Mouse (Mus musculus) midbrain, embryonic 11.5 days (tissue): ENCODE results near the gene Hnrnph1. TPM values are rescaled to one million over a fixed set of nuclear protein-coding genes. Genes with fewer than 3 reads are reported as not detected.
A peak's percentile ranks its signal among the peaks of the same experiment; 100 is the strongest.

Experiments used
- ATAC-seq: fragments of 200-750 bp; cut with Nextera tagmentation; 2 replicates; pipeline ENCODE4 v1.8.0; 2017; ENCODE audit warnings: moderate TSS enrichment, moderate library complexity; ENCODE audit not compliant: low FRiP score
- DNase-seq: peaks from one replicate; pipeline ENCODE4 v3.0.0; 2015; ENCODE audit warnings: low spot score; ENCODE audit errors: missing footprints
- H3K27ac ChIP-seq: fragments of 300-500 bp; sonication (generic); 2 replicates; pipeline ENCODE4 v1.5.1; 2014; ENCODE audit warnings: low read depth, low read length
- H3K27me3 ChIP-seq: fragments of 300-500 bp; sonication (generic); 2 replicates; pipeline ENCODE4 v1.6.1; 2014; ENCODE audit warnings: mild to moderate bottlenecking, low read length, moderate library complexity, mixed read lengths; ENCODE audit not compliant: control insufficient read depth, insufficient read depth
- H3K36me3 ChIP-seq: fragments of 300-500 bp; sonication (generic); 2 replicates; pipeline ENCODE4 v1.6.1; 2014; ENCODE audit warnings: mild to moderate bottlenecking, low read length, moderate library complexity, mixed read lengths; ENCODE audit not compliant: control insufficient read depth, insufficient read depth
- H3K4me1 ChIP-seq: fragments of 300-500 bp; sonication (generic); 2 replicates; pipeline ENCODE4 v1.6.1; 2014; ENCODE audit warnings: low read length; ENCODE audit not compliant: control insufficient read depth, insufficient read depth
- H3K4me2 ChIP-seq: fragments of 300-500 bp; sonication (generic); 2 replicates; pipeline ENCODE4 v1.6.1; 2014; ENCODE audit warnings: mild to moderate bottlenecking, moderate library complexity
- H3K4me3 ChIP-seq: fragments of 300-500 bp; sonication (generic); 2 replicates; pipeline ENCODE4 v1.5.1; 2014; ENCODE audit warnings: low read depth, low read length
- H3K9ac ChIP-seq: fragments of 300-500 bp; sonication (generic); 2 replicates; pipeline ENCODE4 v1.6.1; 2014; ENCODE audit warnings: low read length
- H3K9me3 ChIP-seq: fragments of 300-500 bp; sonication (generic); 2 replicates; pipeline ENCODE4 v1.6.1; 2016; ENCODE audit warnings: low read length; ENCODE audit not compliant: control insufficient read depth
- WGBS: fragments of 180-500 bp; shearing (Covaris S2); extraction: QIAGEN DNeasy Blood & Tissue Kit; methylation state at CpG from one replicate; pipeline ENCODE4 v1.1.7; 2014; 5-methylcytosine and 5-hydroxymethylcytosine counted together
- polyA plus RNA-seq: library from polyadenylated mRNA; unstranded; fragments of >200 nt; fragmentation: Nextera tagmentation; extraction: Ambion mirVana; gene quantifications from 2 replicates; pipeline ENCODE4 v1.2.1, GENCODE M21; 2014

Gene Hnrnph1
- polyA plus RNA-seq, 1 experiment from 2014 or later: 848 TPM

GRCm38 (mm10) chr11:50415563-50416241 lies 38.9 kb downstream of the Hnrnph1 start:
- no peak overlapping the region for H3K27ac ChIP-seq
- WGBS: 95% methylated on average over 6 of the region's 6 CpGs

GRCm38 (mm10) chr11:50417856-50418255 lies 41.1 kb downstream of the Hnrnph1 start:
- H3K36me3 ChIP-seq: peaks cover 3% of the 10 kb centered on the region; the same call in 1 of the 2 replicates
- peaks cover 5% of the 10 kb centered on the region; the same call in 1 of the 2 replicates for H3K4me1 ChIP-seq
- H3K4me2 ChIP-seq: no peak overlapping the region
- no peak overlapping the region for H3K9ac ChIP-seq
- 73% methylated on average over 2 of the region's 2 CpGs for WGBS
- no peaks in the 10 kb centered on the region for H3K9me3 ChIP-seq
- no peaks in the 10 kb centered on the region for H3K27me3 ChIP-seq
- no peak for ATAC-seq
- no peak for DNase-seq
- no peak overlapping the region for H3K27ac ChIP-seq
- H3K4me3 ChIP-seq: no peak overlapping the region

More at GRCm38 (mm10) chr11:50415563-50416241, 38.9 kb downstream of the Hnrnph1 start:
- Histone ChIP-seq H3K4me1 (no peaks in the 10 kb centered on the region), H3K9me3 (no peaks in the 10 kb centered on the region), H3K27me3 (no peaks in the 10 kb centered on the region), H3K36me3 (peaks cover 3% of the 10 kb centered on the region; the same call in 1 of the 2 replicates), H3K4me3 (no peak overlapping the region), H3K9ac (no peak overlapping the region), H3K4me2 (no peak overlapping the region)
- DNase-seq: no peak
- no peak for ATAC-seq

- Histone ChIP-seq H3K36me3 (peaks cover 3% of the 10 kb centered on the region; the same call in 1 of the 2 replicates), H3K4me2 (peak overlapping the region; percentile 65), H3K9ac (peak overlapping the region; percentile 66), H3K4me1 (peaks cover 5% of the 10 kb centered on the region; the same call in 1 of the 2 replicates), H3K27me3 (no peaks in the 10 kb centered on the region), H3K4me3 (peak overlapping the region; percentile 35), H3K9me3 (no peaks in the 10 kb centered on the region), H3K27ac (no peak overlapping the region)
- 39% methylated on average over 5 of the region's 5 CpGs for WGBS
- DNase-seq (no peak), ATAC-seq (no peak)
Observed at GRCm38 (mm10) chr11:50421461-50421860, 44.7 kb downstream of the Hnrnph1 start.

DNA sequence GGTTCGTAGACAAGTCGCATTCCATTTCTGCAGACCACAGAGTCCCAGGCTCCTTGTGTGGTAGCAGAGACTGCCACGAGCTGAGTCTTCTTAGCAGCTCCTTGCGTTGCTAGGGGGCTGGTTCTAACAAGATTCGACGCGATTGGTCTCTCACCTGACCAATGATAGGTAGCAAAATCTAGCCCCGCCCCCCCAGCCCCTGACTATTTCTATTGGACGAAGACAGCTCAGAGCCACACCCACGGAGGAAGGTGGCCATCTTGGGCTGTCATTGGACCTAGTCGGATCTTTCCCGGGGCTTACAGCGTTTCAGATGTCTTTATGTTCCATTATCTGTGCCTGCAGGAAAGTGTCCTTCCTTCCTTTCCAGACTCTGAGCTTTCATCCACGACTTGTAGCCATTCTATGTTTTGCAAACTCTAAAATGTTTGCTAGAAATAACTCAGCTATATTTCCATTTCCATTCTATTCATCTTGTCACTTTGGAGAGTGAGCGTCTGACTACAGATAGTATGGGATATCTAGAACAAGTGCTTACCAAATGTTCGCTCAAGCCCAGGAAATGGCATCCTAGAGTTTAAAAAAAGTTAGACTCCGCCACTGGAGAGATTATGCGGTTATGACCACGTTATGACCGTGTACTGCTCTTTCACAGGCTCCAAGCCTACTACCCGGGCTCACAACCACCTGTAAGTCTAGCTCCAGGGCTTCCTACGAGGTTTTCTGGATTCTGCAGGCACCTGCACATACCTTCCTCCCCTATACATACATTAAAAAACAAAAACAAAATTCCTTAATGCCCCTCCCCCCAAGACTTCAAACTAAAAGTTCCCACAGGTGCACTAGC lies 45.4 kb downstream of the Hnrnph1 start:
- Histone ChIP-seq H3K36me3 (peaks cover 3% of the 10 kb centered on the region; the same call in 1 of the 2 replicates), H3K27me3 (no peaks in the 10 kb centered on the region), H3K27ac (no peak overlapping the region), H3K4me1 (peaks cover 5% of the 10 kb centered on the region; the same call in 1 of the 2 replicates), H3K4me3 (peak overlapping the region; percentile 35), H3K9me3 (no peaks in the 10 kb centered on the region), H3K9ac (peak overlapping the region; percentile 66), H3K4me2 (peak overlapping the region; percentile 65)
- DNase-seq (peak; percentile 97), ATAC-seq (peak; percentile 97)
- WGBS: 27% methylated on average over 22 of the region's 22 CpGs

DNA sequence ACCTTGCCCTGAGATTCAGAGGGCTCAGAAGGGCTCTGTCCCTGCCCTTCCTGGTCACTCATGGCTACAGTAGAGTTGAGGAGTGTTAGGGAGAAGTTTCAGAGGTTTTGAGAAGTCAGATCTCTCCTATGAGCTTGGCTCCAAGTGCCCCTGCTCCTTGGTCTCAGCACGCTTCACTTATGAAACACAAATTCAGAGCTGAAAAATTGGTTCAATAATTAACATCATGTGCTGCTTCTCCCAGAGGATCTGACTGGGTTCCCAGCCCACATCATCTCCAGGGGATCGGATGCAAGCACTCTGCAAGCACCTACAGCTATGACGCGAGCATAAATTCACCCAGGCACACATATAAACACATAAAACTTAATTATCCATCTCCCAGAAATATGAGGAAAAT lies 49.3 kb downstream of the Hnrnph1 start:
- WGBS: 90% methylated on average over 4 of the region's 4 CpGs

DNA sequence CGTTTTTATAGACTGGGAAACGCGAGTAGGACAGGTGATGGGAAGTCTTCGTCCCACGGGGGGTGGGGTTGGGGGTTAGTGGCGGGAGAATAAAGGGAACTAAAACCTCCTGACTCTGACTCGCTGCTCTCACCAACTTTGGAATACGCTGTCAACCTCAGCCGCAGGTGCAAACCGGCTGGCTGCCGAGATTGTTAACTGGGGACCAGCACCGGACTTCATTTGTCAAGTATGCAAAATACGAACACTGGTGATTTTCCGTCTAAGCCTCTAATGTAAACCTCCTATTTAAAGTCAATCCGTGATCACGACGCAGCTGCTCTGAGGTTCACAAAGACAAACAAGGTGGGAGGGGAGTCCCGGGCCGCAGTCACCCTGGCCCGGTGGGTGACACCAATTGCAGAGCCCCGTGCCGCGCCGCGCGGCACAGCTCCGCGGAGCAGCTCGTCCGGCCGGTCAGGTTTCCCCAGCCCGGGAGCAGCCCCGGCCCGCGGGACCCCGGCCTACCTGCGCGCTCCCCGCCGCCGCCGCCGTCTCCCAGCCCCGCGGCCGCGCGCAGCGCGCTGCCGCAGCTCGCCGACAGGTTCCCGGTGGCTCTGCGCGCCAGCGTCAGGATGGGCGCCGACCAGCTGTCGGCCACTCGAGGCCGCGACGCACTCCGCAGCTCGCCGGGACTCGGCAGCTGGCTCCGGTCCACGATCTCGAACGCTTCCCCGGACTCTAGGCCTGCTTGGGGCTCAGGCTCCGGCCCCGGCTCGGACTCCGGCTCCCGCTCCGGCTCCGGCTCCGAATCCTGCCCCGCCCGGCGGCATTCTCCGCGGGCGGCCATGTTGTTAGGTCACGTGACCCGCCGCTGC lies 53.7 kb downstream of the Hnrnph1 start, which contains the start of gene Rufy1:
Gene Rufy1, minus strand, starts transcription at position 849 of the 857 bp plus-strand sequence.
- H3K4me2 ChIP-seq: peak within 1 kb of the TSS; percentile 67
- peaks cover 7% of the 10 kb centered on the region; the same call in 1 of the 2 replicates for H3K4me1 ChIP-seq
- no peaks in the 10 kb centered on the region for H3K36me3 ChIP-seq
- under 1% methylated on average over 87 of the region's 90 CpGs for WGBS
- DNase-seq (peak; percentile 98), ATAC-seq (peak; percentile 87)
- H3K9ac ChIP-seq: peak within 1 kb of the TSS; percentile 78
- H3K27me3 ChIP-seq: no peaks in the 10 kb centered on the region
- H3K4me3 ChIP-seq: peak within 1 kb of the TSS; percentile 49
- peak within 1 kb of the TSS; percentile 68 for H3K27ac ChIP-seq
- H3K9me3 ChIP-seq: no peaks in the 10 kb centered on the region

More for the DNA sequence above, 49.3 kb downstream of the Hnrnph1 start:
- DNase-seq (no peak), ATAC-seq (no peak)
- H3K4me2 ChIP-seq: no peak overlapping the region
- H3K9me3 ChIP-seq: no peaks in the 10 kb centered on the region
- no peak overlapping the region for H3K9ac ChIP-seq
- H3K4me3 ChIP-seq: no peak overlapping the region
- no peaks in the 10 kb centered on the region for H3K36me3 ChIP-seq
- H3K27ac ChIP-seq: no peak overlapping the region
- no peaks in the 10 kb centered on the region for H3K27me3 ChIP-seq
- H3K4me1 ChIP-seq: peaks cover 7% of the 10 kb centered on the region; the same call in 1 of the 2 replicates

DNA sequence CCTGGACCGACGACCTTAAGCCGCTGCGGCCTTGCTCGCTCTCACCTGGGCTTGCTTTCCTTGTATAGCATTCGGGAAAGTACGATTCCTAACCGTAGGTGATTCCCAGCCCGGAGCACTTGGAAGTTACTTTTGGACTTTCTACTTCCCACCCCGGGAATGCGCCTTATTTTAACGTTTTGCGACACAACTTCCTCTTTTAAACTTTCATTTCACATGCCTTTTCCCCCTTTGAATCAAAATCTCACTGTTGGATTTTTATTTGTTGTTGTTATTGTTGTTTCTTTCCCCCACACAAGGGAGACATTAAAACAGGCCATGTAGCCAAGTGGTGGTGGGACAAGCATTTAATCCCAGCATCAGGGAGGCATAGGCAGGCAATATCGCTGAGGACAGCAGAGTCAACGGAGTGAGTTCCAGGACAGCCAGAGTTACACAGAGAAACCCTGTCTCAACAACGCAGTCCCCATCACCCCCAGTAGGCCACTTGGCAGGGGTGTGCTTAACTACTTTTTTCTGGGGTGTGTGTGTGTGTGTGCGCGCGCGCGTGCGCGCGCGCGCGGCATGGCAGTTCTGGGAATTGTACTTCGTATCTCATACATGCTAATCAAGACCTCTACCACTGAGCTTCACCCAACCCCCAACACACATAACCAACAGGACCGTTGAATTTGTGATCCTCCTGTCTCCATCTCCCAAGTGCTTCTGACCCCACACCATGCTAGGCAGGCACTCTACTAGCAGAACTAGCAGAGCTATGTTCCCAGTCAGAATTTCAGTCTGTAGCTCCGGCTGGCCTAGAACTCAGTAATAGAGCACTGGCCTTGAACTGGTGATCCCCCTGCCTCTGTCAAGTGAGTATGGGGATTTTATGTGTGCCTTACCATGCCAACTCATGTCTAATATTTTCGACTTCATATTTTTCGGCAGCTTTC lies 54.6 kb downstream of the Hnrnph1 start:
- peak; percentile 89 for DNase-seq
- WGBS: 25% methylated on average over 32 of the region's 32 CpGs
- peak; percentile 50; the same call in 1 of the 2 replicates for ATAC-seq
- H3K4me2 ChIP-seq: peak overlapping the region; percentile 67
- peak overlapping the region; percentile 49 for H3K4me3 ChIP-seq
- H3K9me3 ChIP-seq: no peaks in the 10 kb centered on the region
- no peaks in the 10 kb centered on the region for H3K36me3 ChIP-seq
- peak overlapping the region; percentile 68 for H3K27ac ChIP-seq
- peak overlapping the region; percentile 78 for H3K9ac ChIP-seq
- peaks cover 7% of the 10 kb centered on the region; the same call in 1 of the 2 replicates for H3K4me1 ChIP-seq
- no peaks in the 10 kb centered on the region for H3K27me3 ChIP-seq

DNA sequence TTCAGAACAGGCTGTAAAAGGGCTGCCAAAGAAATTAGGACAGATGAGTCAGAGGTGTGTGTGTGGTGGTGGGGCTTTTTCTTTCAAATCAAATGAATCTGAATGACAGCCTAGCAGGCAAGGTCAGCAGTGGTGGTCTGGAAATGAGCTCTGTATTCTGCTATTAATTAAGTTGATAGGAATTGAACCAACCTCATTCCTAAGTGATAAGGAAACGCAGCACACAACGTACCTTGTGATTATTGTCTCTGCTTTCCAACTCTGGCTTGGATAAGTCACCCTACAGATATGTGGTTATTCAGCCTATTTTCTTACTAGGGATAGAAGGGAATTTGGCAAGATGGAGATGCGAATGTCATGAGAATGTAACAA lies 55.3 kb downstream of the Hnrnph1 start:
- Histone ChIP-seq H3K4me3 (no peak overlapping the region), H3K9ac (no peak overlapping the region), H3K4me2 (no peak overlapping the region), H3K27me3 (no peaks in the 10 kb centered on the region), H3K27ac (no peak overlapping the region), H3K36me3 (no peaks in the 10 kb centered on the region), H3K9me3 (no peaks in the 10 kb centered on the region), H3K4me1 (peaks cover 7% of the 10 kb centered on the region; the same call in 1 of the 2 replicates)
- ATAC-seq (no peak), DNase-seq (no peak)
- 95% methylated on average over 3 of the region's 3 CpGs for WGBS
